Mouse (Mus musculus): ENCODE data around the gene Olfr294.

Gene Olfr294

DNA sequence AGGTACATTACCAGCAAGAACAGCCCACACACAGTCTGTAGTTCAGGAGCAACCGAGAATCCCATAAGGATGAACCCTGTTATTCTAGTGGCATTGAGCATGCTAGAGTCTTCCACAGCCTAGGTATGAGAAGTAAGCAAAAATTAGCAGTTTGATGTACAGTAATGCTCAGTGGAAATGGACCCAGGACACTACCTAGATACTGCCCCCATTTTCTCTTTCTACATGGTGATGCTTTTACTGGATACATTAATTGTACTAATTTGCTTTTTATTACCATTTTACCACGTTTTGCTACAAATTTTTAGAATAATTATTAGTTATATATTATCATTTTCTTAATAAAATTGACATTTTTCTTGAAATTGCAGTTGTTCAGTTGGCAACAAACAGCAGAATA lies at the start of gene Olfr294:
Gene Olfr294 (minus strand): TSS at position 101 of the 400 bp plus-strand sequence.
- no peak for DNase-seq (ENCODE audit: low spot score)

- DNase-seq (ENCODE audit: low spot score), result no peak
Measured at GRCm38 (mm10) chr7:86648761-86649160, 32.3 kb upstream of the Olfr294 start, which contains the start of gene Olfr293. Gene Olfr293 (plus strand): TSS chr7:86649061.

- no peak for DNase-seq (ENCODE audit: low spot score)
Measured at GRCm38 (mm10) chr7:86583562-86583961, 32.9 kb downstream of the Olfr294 start, which contains the start of gene Olfr295. Gene Olfr295 (plus strand): TSS chr7:86583862.

All from lung, postnatal 25 days (tissue).